Mouse (Mus musculus) right cerebral cortex, postnatal 4 days (tissue): ENCODE results near the gene Olfr1066.
"Not testable (repeated sequence)": the region's sequence is repeated elsewhere in the genome, so short reads cannot be mapped to it uniquely, and the experiment has no call there.

ENCODE experiments used
- DNase-seq: peaks from one replicate; pipeline ENCODE4 v3.0.0-alpha.2; 2022

Olfr1066 gene

DNA sequence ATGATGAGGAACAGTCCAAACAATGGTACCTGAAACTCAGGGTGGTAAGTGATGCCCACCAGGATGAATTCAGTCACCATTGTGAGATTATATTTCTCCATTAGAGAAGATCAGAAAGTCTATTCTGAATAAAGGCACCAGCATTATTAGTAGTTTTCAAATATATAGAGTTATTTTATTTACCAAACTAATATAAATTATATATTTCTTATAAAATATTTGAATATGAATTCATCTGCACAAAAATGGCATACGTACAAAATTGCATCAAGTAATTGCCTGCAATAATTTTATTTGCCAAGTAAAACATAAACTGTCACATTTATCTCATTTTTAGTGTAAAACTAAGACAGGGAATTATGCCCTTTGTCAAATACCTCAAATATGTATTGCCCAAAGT lies at the start of gene Olfr1066:
Gene Olfr1066, minus strand, starts transcription at position 101 of the 400 bp plus-strand sequence.
- DNase-seq, result no peak

DNA sequence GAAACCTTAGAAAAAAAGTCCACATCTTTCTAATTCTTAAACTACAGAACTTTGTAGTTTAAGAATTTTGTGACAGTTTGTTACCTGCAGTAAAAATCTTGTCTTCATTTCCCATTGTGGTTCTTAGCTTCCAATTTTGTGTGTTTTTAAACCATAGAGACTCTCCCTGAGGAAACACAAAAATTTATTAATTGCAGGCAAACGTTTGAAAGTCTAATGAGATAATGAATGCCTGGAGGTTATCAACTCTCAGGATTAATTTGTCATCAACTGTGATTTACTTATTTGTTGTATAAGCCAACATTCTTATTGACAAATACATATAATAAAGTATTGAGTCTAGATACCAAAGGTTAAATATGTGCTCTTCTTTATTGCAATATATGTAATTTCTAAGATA lies 31.2 kb upstream of the Olfr1066 start, which contains the start of gene Olfr228:
Gene Olfr228, minus strand, starts transcription at position 101 of the 400 bp plus-strand sequence.
- no peak for DNase-seq

DNA sequence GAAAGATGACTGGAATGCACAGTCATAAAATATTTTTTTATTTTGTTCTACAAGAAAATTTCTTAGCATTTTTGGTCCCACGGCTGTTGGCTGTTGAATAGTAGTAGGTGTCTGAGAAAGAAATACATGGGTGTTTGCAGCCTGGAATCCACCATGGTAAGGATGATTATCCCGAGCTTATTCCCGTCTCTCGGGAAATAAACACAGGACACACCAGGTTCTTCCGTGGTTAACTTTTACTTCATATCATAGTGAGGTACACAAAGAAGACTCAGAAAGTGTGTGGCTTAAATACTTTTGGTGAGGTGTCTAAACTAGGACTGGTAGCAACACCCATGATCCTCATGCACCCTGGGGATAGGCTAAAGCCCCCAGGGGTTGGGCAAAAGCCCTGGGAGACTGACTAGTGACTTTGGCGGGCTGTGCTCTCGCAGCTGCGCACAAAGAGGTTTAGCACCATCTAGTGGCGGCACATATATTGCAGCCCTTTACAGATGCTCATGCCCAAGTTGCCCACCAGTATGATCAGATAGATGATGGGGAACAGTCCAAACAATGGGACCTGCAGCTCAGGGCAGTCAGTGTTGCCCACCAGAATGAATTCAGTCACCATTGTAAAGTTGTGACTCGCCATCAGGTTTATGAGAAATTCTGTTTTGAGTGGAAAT lies 8.5 kb upstream of the Olfr1066 start:
- DNase-seq, result peak; percentile 55

DNA sequence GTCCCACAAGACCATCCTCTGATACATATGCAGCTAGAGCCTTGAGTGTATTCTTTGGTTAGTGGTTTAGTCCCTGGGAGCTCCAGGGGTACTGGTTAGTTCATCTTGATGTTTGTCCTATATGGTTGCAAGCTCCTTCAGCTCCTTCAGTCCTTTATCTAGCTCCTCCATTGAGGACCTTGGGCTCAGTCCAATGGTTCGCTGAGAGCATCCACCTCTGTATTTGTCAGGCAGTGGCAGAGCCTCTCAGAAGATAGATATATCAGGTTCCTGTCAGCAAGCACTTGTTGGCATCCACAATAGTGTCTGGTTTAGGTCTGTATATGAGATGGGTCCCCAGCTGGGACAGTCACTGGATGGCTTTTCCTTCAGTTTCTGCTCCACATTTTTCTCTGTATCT lies 4.4 kb upstream of the Olfr1066 start:
- no peak for DNase-seq

DNA sequence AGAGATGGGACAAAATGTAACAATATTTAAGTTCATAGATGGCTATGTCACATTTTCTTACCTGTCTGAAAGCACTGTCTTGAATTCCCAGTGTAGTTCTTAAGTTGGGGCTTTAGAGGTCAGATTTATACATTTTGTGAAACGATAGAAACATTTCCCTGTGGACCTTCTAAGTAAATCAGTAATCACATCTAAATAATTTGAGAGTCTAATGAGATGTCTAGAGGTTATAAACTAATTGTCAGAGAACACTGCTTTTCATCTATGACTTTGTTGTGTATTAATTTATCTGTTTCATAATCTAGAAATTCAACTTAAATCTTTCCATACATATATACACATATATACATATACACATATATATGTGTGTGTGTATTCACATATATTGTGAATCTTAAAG lies 5.6 kb downstream of the Olfr1066 start, which contains the start of gene Olfr1065:
Gene Olfr1065, minus strand, starts transcription at position 101 of the 400 bp plus-strand sequence.
- DNase-seq, result not testable (repeated sequence)

DNA sequence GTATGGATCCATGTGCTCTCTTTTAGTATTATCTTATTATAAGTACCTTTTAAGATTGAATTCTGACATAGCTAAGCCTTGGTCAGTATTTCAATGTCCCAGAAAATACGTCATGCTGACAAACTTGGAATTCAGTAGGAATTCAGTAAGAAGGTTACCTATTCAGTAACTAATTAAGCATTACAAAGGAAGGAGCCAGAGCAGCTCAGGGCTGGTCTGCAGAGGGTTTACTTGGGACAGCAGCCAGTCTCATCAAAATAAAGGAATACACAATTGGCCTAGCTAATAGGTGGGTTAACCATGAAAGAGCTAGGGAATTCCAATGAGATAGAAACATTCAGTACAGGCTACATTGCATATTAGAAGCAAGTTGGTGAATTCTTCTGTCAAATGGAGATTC lies 14.0 kb downstream of the Olfr1066 start:
- DNase-seq, result not testable (repeated sequence)

DNA sequence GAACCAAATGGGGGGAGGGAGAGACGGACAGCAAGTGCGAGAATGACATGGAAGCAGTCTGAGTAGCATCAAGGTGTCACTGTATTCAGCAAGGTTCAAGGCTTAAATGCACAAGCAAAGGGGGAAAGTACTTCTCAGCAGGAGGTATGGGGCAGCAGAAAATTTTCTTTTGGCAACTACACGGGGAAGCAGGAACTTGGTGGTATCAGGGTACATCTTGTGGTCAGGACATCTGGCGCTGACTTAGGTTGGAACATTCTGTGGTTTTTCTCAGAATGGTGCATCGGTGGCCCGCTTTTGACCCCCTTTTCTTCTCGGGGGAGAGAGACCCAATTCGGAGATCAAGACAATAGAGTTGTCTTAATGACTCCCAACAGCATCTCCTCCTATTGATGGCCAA lies 27.6 kb downstream of the Olfr1066 start:
- DNase-seq, result not testable (repeated sequence)

DNA sequence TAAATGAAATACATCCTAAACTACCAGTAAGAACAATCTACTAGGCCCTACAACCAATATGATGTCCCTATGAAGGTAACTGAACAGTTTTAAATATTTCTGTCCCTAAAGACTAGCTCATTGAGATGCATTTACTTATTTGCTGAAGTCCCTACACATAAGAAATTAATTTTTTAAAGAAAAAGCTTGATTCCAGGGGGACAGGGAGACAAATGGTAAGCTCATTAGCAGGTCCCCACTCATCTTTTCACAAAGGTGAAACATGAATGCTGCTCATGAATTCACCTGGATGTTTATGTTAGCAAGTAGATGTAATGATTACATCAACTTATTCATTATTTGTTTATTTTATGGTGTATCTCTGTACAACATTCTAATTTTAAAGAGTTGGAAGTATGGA lies 29.4 kb downstream of the Olfr1066 start, which contains the start of gene Olfr1062:
Gene Olfr1062, minus strand, starts transcription at position 101 of the 400 bp plus-strand sequence.
- DNase-seq, result not testable (repeated sequence)

DNA sequence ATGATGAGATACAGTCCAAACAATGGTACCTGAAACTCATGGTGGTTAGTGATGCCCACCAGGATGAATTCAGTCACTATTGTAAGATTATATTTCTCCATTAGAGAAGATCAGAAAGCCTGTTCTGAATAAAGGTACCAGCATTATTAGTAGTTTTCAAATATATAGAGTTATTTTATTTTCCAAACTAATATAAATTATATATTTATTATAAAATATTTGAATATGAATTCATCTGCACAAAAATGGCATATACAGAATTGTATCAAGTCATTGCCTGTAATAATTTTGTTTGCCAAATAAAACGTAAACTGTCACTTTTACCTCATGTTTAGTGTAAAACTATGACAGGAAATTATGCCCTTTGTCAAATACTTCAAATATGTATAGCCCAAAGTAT lies 42.1 kb downstream of the Olfr1066 start, which contains the start of gene Olfr1061:
Gene Olfr1061, minus strand, starts transcription at position 101 of the 400 bp plus-strand sequence.
- DNase-seq, result no peak
